Mouse (Mus musculus) stomach, postnatal 0 days (tissue): ENCODE results near the gene Tomt. TPM values are rescaled to one million over a fixed set of nuclear protein-coding genes. Genes with fewer than 3 reads are reported as not detected.
A peak's percentile ranks its signal among the peaks of the same experiment; 100 is the strongest.

Experiments used
- ATAC-seq: fragments of 200-750 bp; cut with Nextera tagmentation; 2 replicates; pipeline ENCODE4 v1.8.0; 2017; ENCODE audit not compliant: low FRiP score, low TSS enrichment
- DNase-seq: peaks from one replicate; pipeline ENCODE4 v3.0.0-alpha.2; 2016; ENCODE audit warnings: low spot score
- H3K27ac ChIP-seq: fragments of 300-500 bp; sonication (generic); replicated peaks from 2 replicates; pipeline ENCODE4 v1.5.1; 2014; ENCODE audit warnings: mild to moderate bottlenecking, control low read depth
- H3K27me3 ChIP-seq: fragments of 300-500 bp; sonication (generic); 2 replicates; pipeline ENCODE4 v1.6.1; 2014; ENCODE audit warnings: low read length; ENCODE audit not compliant: control insufficient read depth, insufficient read depth
- H3K36me3 ChIP-seq: fragments of 300-500 bp; sonication (generic); 2 replicates; pipeline ENCODE4 v1.6.1; 2014; ENCODE audit warnings: low read length, mixed read lengths; ENCODE audit not compliant: control insufficient read depth, insufficient read depth
- H3K4me1 ChIP-seq: fragments of 300-500 bp; sonication (generic); replicated peaks from 2 replicates; pipeline ENCODE4 v1.6.1; 2014; ENCODE audit warnings: antibody characterized with exemption; ENCODE audit not compliant: control insufficient read depth, insufficient read depth
- H3K4me2 ChIP-seq: fragments of 300-500 bp; sonication (generic); replicated peaks from 2 replicates; pipeline ENCODE4 v1.6.1; 2014; ENCODE audit warnings: low read depth, mild to moderate bottlenecking, control low read depth, moderate library complexity
- H3K4me3 ChIP-seq: fragments of 300-500 bp; sonication (generic); 2 replicates; pipeline ENCODE4 v1.5.1; 2014; ENCODE audit warnings: low read depth, low read length, control low read depth
- H3K9ac ChIP-seq: fragments of 300-500 bp; sonication (generic); 2 replicates; pipeline ENCODE4 v1.6.1; 2014; ENCODE audit warnings: mild to moderate bottlenecking, low read length, control low read depth, mixed read lengths
- H3K9me3 ChIP-seq: fragments of 300-500 bp; sonication (generic); 2 replicates; pipeline ENCODE4 v1.6.1; 2016; ENCODE audit warnings: low read length; ENCODE audit not compliant: control insufficient read depth
- CTCF ChIP-seq: IDR thresholded peaks from 2 replicates; pipeline ENCODE4 v1.5.1; 2016; ENCODE audit warnings: antibody characterized with exemption, low read depth, mild to moderate bottlenecking, moderate library complexity
- EP300 ChIP-seq: optimal IDR thresholded peaks from 2 replicates; pipeline ENCODE3; 2016; ENCODE audit warnings: antibody characterized with exemption
- WGBS: fragments of 180-500 bp; shearing (Covaris S2); extraction: QIAGEN DNeasy Blood & Tissue Kit; methylation state at CpG from one replicate; pipeline ENCODE4 v1.1.7; 2014; 5-methylcytosine and 5-hydroxymethylcytosine counted together
- polyA plus RNA-seq: library from polyadenylated mRNA; unstranded; fragments of >200 nt; fragmentation: Nextera tagmentation; extraction: Ambion mirVana; gene quantifications from 2 replicates; pipeline ENCODE4 v1.2.1, GENCODE M21; 2015

Gene Tomt
- polyA plus RNA-seq, 1 experiment from 2014 or later: not detected

DNA sequence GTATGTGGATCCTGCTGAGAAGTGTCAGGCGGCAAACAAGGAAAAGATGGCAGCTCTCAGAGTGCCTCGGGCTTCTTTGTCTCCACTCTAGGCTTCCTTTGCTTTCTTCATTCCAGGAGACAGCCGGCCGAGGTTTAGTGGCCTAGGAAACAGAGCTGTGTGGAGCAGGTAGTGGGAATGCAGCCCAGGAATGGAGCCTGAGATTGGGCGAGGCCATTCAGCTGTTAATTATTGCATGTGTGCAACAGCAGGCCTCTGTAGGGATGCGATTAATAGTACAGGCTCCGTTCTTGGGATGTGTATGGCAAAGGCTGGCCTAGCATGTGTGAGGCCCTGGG is 37.0 kb downstream of the Tomt start:
- Histone ChIP-seq H3K27me3 (no peaks in the 10 kb centered on the region), H3K9ac (no peak overlapping the region), H3K9me3 (no peaks in the 10 kb centered on the region), H3K4me2 (no peak overlapping the region), H3K27ac (no peak overlapping the region), H3K36me3 (no peaks in the 10 kb centered on the region), H3K4me1 (no peaks in the 10 kb centered on the region), H3K4me3 (no peak overlapping the region)
- DNase-seq (no peak), ATAC-seq (no peak)
- TF ChIP-seq EP300: no peak
- no peak for TF ChIP-seq CTCF
- WGBS: 74% methylated on average over 7 of the region's 7 CpGs

DNA sequence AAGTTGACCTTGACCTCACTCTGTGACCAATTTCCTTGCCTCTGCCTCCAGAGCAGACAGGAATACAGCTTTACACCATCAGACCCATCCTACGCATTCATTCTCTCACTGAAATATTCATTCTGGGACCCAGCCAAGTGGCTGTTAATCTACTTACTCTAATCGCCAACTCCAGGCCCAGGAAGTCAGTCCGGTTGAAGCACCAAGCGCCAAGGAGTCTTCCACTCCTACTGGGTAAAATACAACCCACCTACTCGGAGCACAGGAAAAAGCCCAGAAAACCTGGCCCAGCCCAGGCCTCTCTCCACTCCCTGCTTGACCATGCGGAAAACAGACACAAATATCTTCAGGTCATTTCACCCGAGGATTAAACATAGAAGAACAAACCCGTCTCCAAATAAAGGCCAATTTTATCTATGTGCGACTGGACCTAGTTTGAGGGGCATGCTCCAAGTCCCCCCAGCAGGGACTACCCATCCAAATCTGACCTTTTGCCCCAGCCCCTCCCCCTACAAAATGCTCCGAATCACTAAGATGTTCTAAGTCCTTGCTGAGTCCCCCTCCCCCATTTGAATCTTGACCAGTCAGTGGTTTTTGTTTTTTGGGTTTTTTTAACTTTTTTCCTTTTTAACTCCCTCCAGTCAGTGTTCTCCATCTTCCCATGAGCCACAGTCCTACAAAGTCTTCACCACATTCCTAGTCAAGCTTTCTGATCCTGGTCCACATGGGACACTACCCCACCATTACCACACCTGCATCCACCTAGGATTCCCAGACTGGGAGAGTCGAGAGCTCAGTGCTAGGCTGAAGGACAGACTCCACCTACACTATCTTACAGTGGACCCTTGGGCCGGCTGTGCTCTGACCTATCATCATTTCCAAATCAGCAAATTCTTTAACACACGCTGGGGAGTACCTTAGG is 37.7 kb downstream of the Tomt start:
- no peaks in the 10 kb centered on the region for H3K9me3 ChIP-seq
- DNase-seq: no peak
- H3K4me3 ChIP-seq: no peak overlapping the region
- 73% methylated on average over 13 of the region's 13 CpGs for WGBS
- no peak overlapping the region for H3K4me2 ChIP-seq
- no peaks in the 10 kb centered on the region for H3K4me1 ChIP-seq
- no peak overlapping the region for H3K27ac ChIP-seq
- ATAC-seq: no peak
- no peaks in the 10 kb centered on the region for H3K36me3 ChIP-seq
- H3K9ac ChIP-seq: no peak overlapping the region
- no peaks in the 10 kb centered on the region for H3K27me3 ChIP-seq
- TF ChIP-seq CTCF (no peak), EP300 (no peak)

GRCm38 (mm10) chr7:101867482-101867881 is 38.7 kb downstream of the Tomt start:
- DNase-seq (no peak), ATAC-seq (no peak)
- WGBS: 100% methylated on average over 3 of the region's 4 CpGs
- Histone ChIP-seq H3K4me1 (no peaks in the 10 kb centered on the region), H3K4me3 (no peak overlapping the region), H3K4me2 (no peak overlapping the region), H3K9me3 (no peaks in the 10 kb centered on the region), H3K9ac (no peak overlapping the region), H3K36me3 (no peaks in the 10 kb centered on the region), H3K27ac (no peak overlapping the region), H3K27me3 (no peaks in the 10 kb centered on the region)
- no peak for TF ChIP-seq CTCF

DNA sequence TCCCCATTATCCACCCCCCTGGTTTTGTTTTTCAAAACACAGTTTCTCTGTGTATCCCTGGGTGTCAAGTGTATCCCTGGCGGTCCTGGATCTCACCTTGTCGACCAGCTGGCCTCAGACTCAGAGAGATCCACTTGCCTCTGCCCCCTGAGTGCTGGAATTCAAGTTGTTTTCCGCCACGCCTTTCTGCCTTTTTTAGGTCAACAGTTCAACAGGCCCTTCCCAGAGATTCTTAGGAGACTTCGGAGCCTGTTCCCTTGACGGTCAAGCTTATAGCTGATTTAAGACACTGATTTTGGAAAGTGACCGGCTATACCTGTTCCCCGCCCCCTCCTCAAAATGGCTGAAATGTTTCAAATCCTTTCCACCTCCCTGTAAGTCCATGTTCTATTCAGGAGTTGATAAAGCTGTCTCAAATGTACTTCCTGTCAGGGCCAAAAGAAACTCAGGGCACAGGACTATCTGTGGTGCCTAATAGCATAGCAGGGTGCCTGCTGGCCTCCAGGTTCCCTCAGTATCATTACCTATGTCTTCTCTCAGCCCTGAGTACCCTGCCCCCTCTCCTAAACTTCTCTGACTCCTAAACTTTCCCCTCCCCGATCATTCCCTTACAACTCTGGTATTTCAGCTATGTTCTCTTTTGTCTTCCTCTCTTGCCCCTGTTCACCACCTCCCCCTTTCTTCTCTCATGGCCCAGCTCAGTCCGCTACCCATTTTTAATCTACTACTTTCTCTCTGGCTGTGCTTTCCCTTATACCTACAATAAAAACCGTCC is 39.5 kb downstream of the Tomt start:
- H3K4me3 ChIP-seq: no peak overlapping the region
- H3K9ac ChIP-seq: no peak overlapping the region
- no peak for DNase-seq
- no peaks in the 10 kb centered on the region for H3K4me1 ChIP-seq
- ATAC-seq: no peak
- WGBS: 74% methylated on average over 11 of the region's 11 CpGs
- no peaks in the 10 kb centered on the region for H3K9me3 ChIP-seq
- no peak for TF ChIP-seq CTCF
- H3K4me2 ChIP-seq: no peak overlapping the region
- no peak overlapping the region for H3K27ac ChIP-seq
- no peaks in the 10 kb centered on the region for H3K36me3 ChIP-seq
- H3K27me3 ChIP-seq: no peaks in the 10 kb centered on the region

- 64% methylated on average over 3 of the region's 3 CpGs for WGBS
- Histone ChIP-seq H3K9ac (no peak within 1 kb of the TSS), H3K27me3 (no peaks in the 10 kb centered on the region), H3K4me3 (no peak within 1 kb of the TSS), H3K4me2 (no peak within 1 kb of the TSS), H3K4me1 (no peaks in the 10 kb centered on the region), H3K9me3 (no peaks in the 10 kb centered on the region), H3K27ac (no peak within 1 kb of the TSS), H3K36me3 (no peaks in the 10 kb centered on the region)
- DNase-seq: no peak
- no peak for ATAC-seq
- TF ChIP-seq CTCF (no peak), EP300 (no peak)
Measured at GRCm38 (mm10) chr7:101863415-101863814, 42.7 kb downstream of the Tomt start, which contains the start of gene Anapc15. Gene Anapc15 (plus strand): TSS chr7:101863715.

GRCm38 (mm10) chr7:101862291-101862690 is 43.9 kb downstream of the Tomt start:
- ATAC-seq (no peak), DNase-seq (no peak)
- no peak overlapping the region for H3K4me3 ChIP-seq
- H3K9me3 ChIP-seq: no peaks in the 10 kb centered on the region
- H3K27ac ChIP-seq: no peak overlapping the region
- TF ChIP-seq EP300 (no peak), CTCF (0 out of 2 replicates have a peak, but pooled peaks have one; percentile 4)
- WGBS: 68% methylated on average over 3 of the region's 3 CpGs
- H3K4me1 ChIP-seq: no peaks in the 10 kb centered on the region
- no peaks in the 10 kb centered on the region for H3K36me3 ChIP-seq
- H3K4me2 ChIP-seq: no peak overlapping the region
- no peaks in the 10 kb centered on the region for H3K27me3 ChIP-seq
- H3K9ac ChIP-seq: no peak overlapping the region
